Mouse (Mus musculus) left cerebral cortex, postnatal 14 days (tissue): Measurements from ENCODE around the gene Fam98a. TPM values are rescaled to one million over a fixed set of nuclear protein-coding genes. Genes with fewer than 3 reads are reported as not detected.

Source experiments
- DNase-seq, 2 experiments: peaks; one replicate each; pipeline ENCODE4 v3.0.0; 2021 to 2022; ENCODE audit warnings: low spot score in 2 of 2, mixed read lengths in 1 of 2
- intact Hi-C: fragments of 180-260 bp; cut with DNase I; formaldehyde crosslinking; loops from one replicate; pipeline ENCODE4 v1.15.1; 2025
- total RNA-seq, 2 experiments: library from RNA; stranded (reverse); gene quantifications; 2 replicates each; pipeline ENCODE4 v1.2.3; 2021

Gene Fam98a
- total RNA-seq, 2 experiments from 2014 or later, result 49.2 to 54.7 TPM

DNA sequence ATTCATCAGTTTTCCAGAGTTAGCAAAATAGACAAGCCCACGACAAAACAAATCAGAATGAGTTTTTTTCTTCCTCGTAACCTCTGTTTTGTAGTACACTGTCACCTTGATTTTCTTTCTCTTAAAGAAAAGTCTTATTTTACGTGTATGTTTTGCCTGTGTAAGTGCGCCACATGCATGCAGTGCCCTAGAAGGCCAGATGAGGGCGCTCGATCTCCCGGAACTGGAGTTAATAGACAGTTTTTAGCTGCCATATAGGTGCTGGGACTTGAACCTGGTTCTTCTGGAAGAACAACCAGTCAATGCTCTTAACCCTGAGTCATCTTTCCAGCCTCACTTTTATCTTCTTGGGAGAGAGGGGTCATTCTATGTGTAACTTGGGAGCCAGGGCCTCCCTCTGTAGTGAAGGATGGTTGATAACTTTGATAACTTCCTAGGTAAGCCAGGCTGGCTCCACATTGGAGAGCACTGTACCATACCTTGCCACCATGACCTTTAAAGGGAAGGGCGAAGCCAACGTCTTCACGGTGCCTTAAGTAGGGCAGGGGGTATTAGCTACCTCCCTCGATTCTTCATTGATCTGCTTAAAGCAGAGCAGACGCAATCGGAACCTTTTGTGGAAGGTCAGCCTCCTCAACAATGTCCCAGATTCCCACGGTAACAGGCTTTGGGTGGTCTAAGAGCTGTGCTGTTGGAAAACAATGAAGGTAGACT lies 22.4 kb downstream of the Fam98a start:
- DNase-seq, result no peak
- intact Hi-C loops, result no loop called here

DNA sequence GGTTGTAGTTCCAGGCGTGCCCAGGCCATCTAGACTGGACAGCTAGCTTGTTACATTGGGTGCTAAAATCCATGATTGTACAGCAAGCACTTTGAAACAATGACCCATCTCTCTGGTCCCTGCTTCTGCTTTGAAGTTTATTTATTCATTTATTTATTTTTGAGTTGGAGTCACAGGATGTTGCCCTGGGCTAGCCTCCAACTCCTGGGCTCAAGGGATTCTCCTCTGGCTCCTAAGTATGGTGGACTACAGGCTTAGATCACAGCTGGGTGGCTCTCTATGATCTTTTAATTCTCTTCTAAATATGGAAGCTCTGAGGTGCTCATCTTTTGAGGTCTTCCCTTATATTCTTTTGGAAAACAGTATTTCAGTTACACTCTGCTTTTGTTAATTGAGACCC lies 25.3 kb downstream of the Fam98a start:
- intact Hi-C loops, result no loop called here
- no peak for DNase-seq

DNA sequence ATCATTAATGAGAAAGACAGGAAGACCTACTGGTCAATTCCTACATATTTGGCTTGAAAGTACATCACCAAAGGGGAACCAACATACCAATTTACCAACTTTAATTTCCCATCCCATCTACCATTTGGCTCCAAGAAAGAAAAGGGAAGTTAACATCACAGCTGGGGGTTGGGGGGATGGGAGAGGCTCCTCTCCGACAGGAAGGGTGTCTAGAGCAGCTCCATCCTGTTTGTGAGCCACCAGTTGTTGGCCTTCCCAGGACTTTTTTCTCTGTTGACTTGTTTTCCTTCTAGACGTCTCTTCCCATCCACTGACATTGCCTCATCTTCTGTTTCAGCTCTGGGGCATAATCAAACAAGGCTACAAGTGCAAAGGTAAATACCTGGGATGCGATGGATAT lies 27.9 kb downstream of the Fam98a start:
- intact Hi-C loops, result no loop called here
- peak in 1 of 2 experiments; percentile 29 for DNase-seq

DNA sequence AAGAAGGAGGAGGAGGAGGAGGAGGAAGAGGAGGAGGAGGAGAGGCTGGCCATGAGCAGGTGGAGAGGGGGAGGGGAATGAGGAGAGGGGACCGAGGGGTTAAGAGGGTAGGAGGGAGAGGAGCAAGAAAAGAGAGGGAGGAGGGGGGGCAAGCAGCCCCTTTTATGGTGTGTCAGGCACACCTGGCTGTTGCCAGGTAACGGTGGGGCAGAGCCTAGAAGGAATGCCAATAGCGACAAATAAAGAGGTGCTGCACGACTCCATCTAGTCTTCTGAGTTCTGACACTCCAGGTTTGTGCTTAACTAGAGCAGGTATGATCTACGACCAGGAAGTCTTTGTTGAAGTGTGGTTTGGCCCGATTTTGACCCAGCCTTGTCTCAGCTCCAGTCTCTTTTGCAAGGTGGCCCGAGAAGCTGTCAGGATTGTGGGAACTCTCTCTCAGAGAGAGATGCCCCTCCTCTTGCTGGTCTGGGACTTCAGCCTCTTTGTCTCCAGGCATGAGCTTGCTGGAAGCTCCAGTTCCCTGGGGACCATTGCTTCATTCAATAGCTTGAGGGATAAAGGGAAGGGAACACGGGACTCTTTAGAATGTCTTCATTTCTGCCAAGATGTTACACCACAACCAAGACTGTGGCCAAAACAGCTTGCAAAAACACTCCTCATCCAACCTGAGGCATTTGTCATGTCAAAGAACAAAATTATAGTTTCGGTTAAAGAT lies 29.2 kb downstream of the Fam98a start:
- intact Hi-C loops, result no loop called here
- no peak for DNase-seq

DNA sequence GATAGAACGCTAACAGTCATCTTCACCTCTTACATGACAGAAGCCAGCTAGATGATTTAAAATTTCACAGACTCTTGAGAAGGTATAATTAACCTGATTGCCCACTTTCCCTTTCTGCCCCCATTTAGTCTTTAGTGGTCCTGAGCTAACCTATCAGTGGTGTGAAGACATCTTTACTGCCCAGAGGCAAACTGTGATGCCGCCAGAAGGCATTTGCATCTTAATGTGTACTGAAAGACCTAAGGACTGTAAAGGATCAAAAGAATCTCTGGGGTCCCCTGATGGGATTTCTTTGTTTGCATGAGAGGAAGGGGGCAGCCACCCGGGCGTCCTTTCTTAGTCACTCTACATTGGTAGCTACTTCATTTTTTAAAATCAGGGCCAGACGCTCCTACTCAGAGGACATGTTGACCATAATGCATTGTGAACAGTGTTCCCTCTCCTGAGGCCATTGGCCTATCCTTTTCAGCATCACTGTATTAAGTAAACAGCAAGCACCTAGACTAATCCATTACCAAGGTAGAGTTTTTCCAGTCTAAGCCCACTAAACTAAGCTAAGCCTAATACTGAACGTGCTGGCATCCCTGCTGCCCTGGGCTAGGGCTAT lies 30.4 kb downstream of the Fam98a start:
- DNase-seq, result no peak
- intact Hi-C loops, result no loop called here

DNA sequence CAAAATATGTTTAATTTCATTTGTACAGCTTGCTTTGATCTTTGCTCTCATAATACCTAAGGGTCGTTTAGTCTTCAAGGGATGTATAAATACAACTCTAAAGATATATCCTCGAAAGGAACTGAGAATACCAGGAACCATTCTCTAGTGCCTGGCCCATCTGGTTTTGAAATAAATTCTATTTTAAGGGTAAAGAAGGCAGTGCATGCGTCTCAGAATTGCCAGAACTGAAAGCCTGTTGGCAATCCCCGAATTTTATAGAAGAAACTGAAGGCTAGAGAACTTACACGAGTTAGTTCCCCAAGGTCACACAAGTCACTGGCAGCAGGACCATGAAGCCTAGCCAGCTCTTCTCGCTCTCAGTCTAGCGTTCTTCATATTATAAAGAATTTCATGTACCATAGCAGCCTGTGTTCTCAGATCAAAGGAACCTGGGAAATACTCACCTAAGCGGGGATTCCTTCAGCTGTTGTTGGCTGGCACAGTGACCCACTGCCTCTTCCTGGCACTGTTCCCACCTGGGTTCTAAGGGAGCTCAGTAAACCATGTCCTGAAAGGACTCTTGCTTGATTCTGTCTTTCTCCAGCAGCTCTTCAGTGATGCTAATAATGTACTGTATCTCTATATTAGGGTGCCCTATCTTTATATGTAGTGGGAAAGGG lies 32.4 kb downstream of the Fam98a start:
- peak in 1 of 2 experiments; percentile 37 for DNase-seq
- intact Hi-C loops, result no loop called here

DNA sequence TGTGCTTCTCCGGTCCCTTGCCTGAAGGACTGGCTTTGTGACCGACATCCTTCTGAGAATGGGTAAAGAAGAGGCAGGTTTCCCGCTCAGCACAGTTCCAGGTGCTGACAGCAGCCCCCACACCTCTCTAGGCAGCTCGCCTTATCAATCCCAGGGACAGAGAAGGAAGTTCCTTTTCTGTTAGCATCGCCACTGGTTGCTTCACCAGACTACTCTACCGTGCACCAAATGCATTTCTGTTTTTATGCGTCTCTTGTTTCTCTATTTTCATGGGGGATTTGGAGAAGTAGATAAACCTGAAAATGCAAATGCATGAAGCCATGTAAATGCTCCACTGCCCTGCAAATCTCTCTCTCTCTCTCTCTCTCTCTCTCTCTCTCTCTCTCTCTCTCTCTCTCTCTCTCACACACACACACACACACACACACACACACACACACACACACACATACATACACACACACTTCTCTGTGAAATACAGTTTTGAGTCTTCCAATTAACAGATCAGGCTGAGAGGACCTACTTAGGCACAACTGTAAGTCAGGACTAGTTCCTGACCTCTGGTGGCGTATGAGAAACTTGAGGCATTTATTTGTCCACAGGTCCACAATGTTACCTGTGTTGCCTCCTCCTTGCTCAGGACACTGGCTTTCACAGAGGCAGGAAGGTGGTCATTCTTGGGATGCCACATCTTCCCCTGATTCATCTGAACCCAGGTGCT lies 33.4 kb downstream of the Fam98a start:
- intact Hi-C loops, result no loop called here
- DNase-seq, result no peak

DNA sequence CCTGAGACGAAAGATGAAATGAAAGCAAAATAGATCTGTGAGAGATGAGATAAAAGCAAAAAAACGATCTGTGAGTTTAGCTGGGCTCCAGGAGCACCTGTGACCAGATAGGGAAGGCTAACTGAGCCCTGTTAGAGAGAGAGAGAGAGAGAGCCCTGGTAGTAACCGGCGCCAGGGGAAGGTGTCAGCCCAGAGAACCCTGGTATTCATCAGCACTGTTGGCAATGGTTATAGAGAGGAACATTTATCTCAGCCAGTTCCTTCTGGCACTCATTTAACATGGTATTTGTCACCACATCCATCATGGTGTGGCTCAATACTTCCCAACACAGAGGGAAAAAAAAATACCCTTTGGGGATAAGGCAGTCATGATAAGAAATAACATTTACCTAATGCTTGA lies 35.2 kb downstream of the Fam98a start:
- intact Hi-C loops, result no loop called here
- DNase-seq, result no peak

DNA sequence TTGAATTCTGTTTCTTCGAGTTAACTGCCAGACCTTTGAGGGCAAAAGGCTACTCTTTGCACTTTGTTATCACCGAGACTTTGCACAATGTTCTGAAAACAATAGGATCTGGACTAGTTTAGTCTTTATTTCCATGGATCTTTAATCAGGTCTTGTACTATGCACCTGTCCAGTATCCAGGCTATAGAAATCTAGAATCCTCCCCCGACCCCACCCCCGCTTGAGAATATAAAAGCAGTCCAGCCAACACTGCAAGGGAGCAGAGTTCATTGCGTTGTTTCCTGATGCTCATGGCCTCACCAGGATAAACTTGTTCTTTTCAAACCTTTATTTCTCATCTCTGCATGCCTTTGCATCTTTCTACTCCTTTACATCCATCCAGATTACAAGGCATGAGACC lies 42.5 kb downstream of the Fam98a start:
- intact Hi-C loops, result no loop called here
- DNase-seq, result no peak

DNA sequence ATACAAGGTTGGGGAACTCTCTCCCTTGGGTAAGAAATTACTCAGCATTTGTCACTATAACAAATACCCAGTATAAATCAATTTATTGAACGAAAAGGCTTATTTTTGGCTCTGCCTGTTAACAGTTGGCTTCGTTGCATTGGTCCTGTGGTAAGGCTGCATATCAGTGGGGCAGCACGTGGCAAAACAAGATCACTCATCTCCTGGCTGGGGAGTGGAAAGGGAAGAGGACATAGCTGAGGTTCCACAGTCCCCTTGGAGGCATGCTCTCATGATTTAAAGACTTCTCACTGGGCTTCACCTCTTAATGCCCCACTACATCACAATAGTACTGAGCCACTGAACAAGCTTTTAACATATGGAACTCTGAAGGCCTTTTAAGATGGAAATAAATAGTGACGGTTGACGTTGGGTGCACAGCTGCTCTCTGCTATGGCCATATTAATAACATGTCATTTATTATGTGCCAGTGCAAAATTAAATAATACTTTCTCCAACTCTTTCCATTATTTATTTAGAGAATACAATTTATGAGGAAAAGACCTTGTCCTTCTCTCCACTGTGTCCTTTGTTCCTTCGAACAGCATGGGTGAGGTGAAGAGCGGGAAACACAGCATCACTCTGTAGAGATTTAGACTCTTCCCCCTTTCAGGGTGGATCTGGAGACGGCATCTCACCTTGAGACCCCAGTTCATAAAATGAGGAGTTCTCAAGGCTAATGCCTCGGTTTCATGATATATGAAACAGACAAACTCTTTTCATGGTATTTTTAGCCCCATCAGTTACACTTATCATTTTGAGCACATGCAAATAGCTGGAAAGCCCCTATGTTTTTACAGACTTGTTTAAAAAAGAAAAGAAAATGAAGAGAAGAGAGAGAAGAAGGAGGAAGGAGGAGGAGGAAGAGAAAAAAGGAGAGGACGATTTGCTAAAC lies 44.8 kb downstream of the Fam98a start:
- DNase-seq, result no peak
- intact Hi-C loops, result no loop called here

DNA sequence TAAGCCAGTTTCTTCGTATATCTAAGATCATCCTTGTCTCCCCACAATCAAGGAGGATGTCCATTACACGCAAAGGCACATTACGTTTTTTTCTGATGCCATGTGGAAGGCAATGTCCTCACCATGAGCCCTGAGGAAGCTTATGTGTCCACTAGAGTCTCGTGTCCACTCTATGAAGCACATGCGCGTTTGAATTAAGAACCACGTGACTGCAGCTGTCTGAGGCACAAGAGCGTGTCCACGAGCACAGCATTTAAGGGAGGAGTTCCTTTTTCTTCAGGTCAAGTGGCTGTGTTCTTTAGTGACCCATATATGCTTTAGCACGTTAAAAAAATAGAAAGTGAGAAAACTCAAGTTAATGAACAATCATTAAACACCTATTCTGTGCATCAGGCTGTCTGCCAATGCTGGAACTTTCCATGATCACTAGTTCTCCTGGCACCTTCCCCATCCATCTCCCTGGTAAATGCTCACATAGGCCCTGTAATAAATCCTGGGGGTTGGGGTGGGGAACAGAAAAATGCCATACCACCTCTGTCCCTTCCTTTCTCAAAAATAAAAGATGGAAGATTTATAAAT lies 45.6 kb downstream of the Fam98a start:
- DNase-seq, result no peak
- intact Hi-C loops, result no loop called here

DNA sequence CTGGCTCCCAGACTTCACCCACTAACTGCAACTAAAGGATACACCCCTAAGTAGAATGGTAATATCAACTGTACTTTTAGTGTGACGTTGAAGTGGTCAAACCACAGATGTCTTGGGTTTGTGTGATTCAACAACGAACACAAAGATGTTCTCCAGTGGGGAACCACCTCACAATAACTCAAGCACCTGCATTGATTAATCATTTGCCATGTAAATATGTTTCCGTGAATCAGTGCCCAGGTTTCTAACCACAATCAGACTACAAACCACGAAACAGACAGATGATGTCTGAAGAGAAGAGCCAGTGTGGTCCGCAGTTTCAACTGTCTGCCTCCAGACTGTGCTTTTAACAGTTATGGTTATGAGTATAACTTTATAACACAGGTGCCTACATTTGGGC lies 46.7 kb downstream of the Fam98a start:
- intact Hi-C loops, result no loop called here
- no peak for DNase-seq

DNA sequence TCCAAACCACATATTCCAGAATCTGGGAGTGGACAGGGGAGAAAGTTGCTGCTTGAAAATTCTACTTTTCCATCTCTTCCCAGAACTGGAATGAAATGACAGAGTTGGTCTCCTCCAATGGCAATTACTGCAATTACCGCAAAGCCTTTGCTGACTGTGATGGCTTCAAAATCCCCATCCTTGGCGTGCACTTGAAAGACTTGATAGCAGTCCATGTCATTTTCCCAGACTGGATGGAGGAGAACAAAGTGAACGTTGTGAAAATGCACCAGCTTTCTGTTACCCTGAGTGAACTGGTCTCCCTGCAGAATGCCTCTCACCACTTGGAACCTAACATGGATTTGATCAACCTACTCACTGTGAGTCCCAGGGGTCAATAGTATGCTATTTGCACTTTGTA lies 48.7 kb downstream of the Fam98a start:
- DNase-seq, result no peak
- intact Hi-C loops, result no loop called here

DNA sequence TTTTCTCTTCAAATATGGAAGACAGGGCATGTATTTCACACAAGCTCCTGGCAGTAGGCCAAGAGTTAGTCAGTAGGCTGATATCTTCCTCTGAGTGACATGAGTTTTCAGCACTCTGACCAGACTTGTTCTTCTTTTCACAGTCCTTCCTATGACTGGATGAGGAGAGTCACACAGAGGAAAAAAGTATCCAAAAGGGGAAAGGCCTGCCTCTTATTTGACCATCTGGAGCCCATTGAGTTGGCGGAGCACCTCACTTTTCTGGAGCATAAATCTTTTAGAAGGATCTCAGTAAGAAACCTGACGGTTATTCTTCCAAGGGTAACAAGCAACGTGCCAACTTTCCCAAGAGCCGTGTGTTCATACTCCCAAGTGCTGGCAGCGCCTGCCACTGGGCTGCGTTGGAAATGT lies 53.5 kb downstream of the Fam98a start:
- intact Hi-C loops, result no loop called here
- DNase-seq, result no peak

DNA sequence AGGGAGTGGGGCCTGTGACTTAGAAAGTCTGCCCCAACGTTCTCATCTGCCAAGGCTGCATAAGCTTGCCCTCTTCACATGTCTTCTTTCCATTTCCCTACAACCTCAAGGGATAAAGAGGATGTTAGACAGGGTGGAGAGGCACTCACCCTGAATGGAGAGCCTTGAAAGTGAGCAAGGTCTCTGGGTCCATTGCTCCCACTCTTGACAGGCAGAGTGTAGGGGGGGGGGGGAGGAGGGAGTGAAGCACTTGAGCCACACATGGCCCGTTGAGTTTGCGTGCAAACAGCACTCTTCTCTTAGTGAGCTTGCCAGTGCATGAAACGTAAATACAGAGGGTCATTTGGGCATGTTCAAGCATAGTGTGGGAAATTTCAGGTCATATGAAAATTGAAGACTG lies 56.5 kb downstream of the Fam98a start:
- DNase-seq, result no peak
- intact Hi-C loops, result no loop called here
